Mouse (Mus musculus): Measurements from ENCODE around the gene Dock3. TPM values are rescaled to one million over a fixed set of nuclear protein-coding genes. Genes with fewer than 3 reads are reported as not detected.

Gene Dock3
- polyA plus RNA-seq, 1 experiment from 2014 or later: 1.7 TPM

- Histone ChIP-seq H3K27ac (replicated peaks) (no peak overlapping the region), H3K27me3 (replicated peaks; ENCODE audit: low read depth, poor library complexity, severe bottlenecking) (no peaks in the 10 kb centered on the region), H3K9me3 (no peaks in the 10 kb centered on the region), H3K36me3 (replicated peaks) (no peaks in the 10 kb centered on the region), H3K4me1 (peaks cover 9% of the 10 kb centered on the region), H3K4me3 (no peak overlapping the region)
- WGBS: 90% methylated on average over 6 of the region's 6 CpGs
- no peak for DNase-seq (ENCODE audit: low spot score)
These were observed 316.8 kb downstream of the Dock3 start for GRCm38 (mm10) chr9:106914878-106915277.

GRCm38 (mm10) chr9:106913759-106914158, 317.9 kb downstream of the Dock3 start:
- Histone ChIP-seq H3K4me3 (no peak overlapping the region), H3K9me3 (no peaks in the 10 kb centered on the region), H3K4me1 (peaks cover 15% of the 10 kb centered on the region), H3K27me3 (replicated peaks; ENCODE audit: low read depth, poor library complexity, severe bottlenecking) (no peaks in the 10 kb centered on the region), H3K36me3 (replicated peaks) (no peaks in the 10 kb centered on the region), H3K27ac (replicated peaks) (no peak overlapping the region)
- no peak for DNase-seq (ENCODE audit: low spot score)
- 26% methylated on average over 1 of the region's 1 CpGs for WGBS

- Histone ChIP-seq H3K27ac (replicated peaks) (0 out of 2 replicates have a peak overlapping the region, but pooled peaks have one; percentile 19), H3K36me3 (replicated peaks) (no peaks in the 10 kb centered on the region), H3K27me3 (replicated peaks; ENCODE audit: low read depth, poor library complexity, severe bottlenecking) (no peaks in the 10 kb centered on the region), H3K4me1 (peaks cover 18% of the 10 kb centered on the region), H3K9me3 (no peaks in the 10 kb centered on the region), H3K4me3 (no peak overlapping the region)
- DNase-seq (ENCODE audit: low spot score): no peak
- whole genome bisulfite sequencing: 84% methylated on average over 1 of the region's 1 CpGs
These were observed 320.1 kb downstream of the Dock3 start for GRCm38 (mm10) chr9:106911624-106912023.

DNA sequence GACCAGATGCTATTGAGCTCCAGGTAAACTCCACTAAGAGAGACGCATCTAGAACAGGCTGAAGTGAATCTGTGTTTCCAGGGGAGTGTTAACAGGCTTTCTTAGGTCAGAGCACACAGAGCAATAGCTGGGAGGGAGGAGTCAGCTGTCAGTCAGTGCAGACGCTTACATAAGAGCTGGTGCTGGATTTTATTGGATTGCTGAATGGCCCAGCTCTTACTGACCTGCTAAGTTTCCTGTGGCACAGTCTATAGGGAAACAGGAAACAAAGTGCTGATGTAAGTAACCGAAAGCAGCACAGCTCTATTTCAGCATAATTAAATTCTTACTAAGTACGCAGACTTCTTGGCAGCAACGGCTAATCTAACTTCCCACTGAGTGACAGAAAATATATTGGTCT, 323.0 kb downstream of the Dock3 start:
- Histone ChIP-seq H3K36me3 (replicated peaks) (no peaks in the 10 kb centered on the region), H3K27me3 (replicated peaks; ENCODE audit: low read depth, poor library complexity, severe bottlenecking) (no peaks in the 10 kb centered on the region), H3K9me3 (no peaks in the 10 kb centered on the region), H3K4me3 (no peak overlapping the region), H3K27ac (replicated peaks) (no peak overlapping the region), H3K4me1 (peaks cover 18% of the 10 kb centered on the region)
- 55% methylated on average over 5 of the region's 5 CpGs for WGBS
- DNase-seq (ENCODE audit: low spot score): no peak

DNA sequence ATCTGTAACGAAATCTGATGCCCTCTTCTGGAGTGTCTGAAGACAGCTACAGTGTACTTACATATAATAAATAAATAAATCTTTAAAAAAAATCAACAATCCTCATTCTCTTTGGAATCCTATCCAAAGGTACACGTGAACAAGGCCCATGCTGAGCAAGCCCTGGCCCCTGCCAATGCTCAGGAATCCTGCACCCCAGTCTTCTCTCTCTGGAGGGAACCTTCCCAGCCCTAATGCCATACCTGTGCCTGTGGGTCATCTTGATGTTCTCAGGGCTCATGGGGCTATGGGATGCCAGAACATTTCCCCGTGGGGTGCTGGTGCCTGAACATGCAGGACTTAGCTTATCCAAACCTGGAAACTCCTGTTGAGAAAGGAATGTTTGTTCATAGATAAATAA, 323.5 kb downstream of the Dock3 start:
- Histone ChIP-seq H3K4me1 (peaks cover 18% of the 10 kb centered on the region), H3K9me3 (no peaks in the 10 kb centered on the region), H3K27ac (replicated peaks) (no peak overlapping the region), H3K27me3 (replicated peaks; ENCODE audit: low read depth, poor library complexity, severe bottlenecking) (no peaks in the 10 kb centered on the region), H3K4me3 (no peak overlapping the region), H3K36me3 (replicated peaks) (no peaks in the 10 kb centered on the region)
- WGBS: 84% methylated on average over 3 of the region's 3 CpGs
- DNase-seq (ENCODE audit: low spot score): no peak

DNA sequence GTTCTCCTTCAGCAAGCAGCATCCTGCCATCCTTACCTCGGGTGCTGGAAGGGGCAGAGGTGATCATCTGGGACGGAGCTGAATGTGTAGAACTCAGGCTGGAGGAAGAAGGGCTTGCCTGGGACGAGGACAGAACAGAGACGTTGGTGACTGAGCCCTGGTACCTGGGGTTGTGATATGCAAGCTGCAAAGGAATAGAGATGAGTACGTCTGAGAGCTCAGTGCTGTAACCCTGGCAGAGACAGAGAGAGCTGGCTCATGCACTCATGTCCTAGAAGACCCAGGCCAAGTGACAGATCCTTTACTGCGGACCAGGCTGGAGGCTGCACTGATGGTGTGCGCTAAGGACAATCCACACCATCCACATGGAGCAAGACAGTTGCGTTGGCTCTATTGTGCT, 325.1 kb downstream of the Dock3 start:
- Histone ChIP-seq H3K27me3 (replicated peaks; ENCODE audit: low read depth, poor library complexity, severe bottlenecking) (no peaks in the 10 kb centered on the region), H3K36me3 (replicated peaks) (no peaks in the 10 kb centered on the region), H3K27ac (replicated peaks) (no peak overlapping the region), H3K4me3 (no peak overlapping the region), H3K9me3 (no peaks in the 10 kb centered on the region), H3K4me1 (peaks cover 18% of the 10 kb centered on the region)
- no peak for DNase-seq (ENCODE audit: low spot score)
- WGBS: 86% methylated on average over 8 of the region's 8 CpGs

GRCm38 (mm10) chr9:106903791-106904134, 327.9 kb downstream of the Dock3 start:
- DNase-seq (ENCODE audit: low spot score): no peak
- 9% methylated on average over 1 of the region's 1 CpGs for WGBS
- H3K36me3 ChIP-seq (replicated peaks): no peaks in the 10 kb centered on the region
- H3K9me3 ChIP-seq: no peaks in the 10 kb centered on the region
- peaks cover 3% of the 10 kb centered on the region; the same call in 1 of the 2 replicates for H3K4me1 ChIP-seq
- no peak overlapping the region for H3K27ac ChIP-seq (replicated peaks)
- H3K4me3 ChIP-seq: no peak overlapping the region
- no peaks in the 10 kb centered on the region for H3K27me3 ChIP-seq (replicated peaks; ENCODE audit: low read depth, poor library complexity, severe bottlenecking)

GRCm38 (mm10) chr9:106903099-106903790, 328.5 kb downstream of the Dock3 start:
- no peaks in the 10 kb centered on the region for H3K4me1 ChIP-seq
- DNase-seq (ENCODE audit: low spot score): no peak
- H3K27ac ChIP-seq (replicated peaks): no peak overlapping the region
- 78% methylated on average over 4 of the region's 4 CpGs for WGBS
- H3K27me3 ChIP-seq (replicated peaks; ENCODE audit: low read depth, poor library complexity, severe bottlenecking): no peaks in the 10 kb centered on the region
- no peak overlapping the region for H3K4me3 ChIP-seq
- no peaks in the 10 kb centered on the region for H3K9me3 ChIP-seq
- no peaks in the 10 kb centered on the region for H3K36me3 ChIP-seq (replicated peaks)

GRCm38 (mm10) chr9:106901596-106901995, 330.1 kb downstream of the Dock3 start:
- Histone ChIP-seq H3K4me1 (no peaks in the 10 kb centered on the region), H3K9me3 (no peaks in the 10 kb centered on the region), H3K27ac (replicated peaks) (no peak overlapping the region), H3K27me3 (replicated peaks; ENCODE audit: low read depth, poor library complexity, severe bottlenecking) (no peaks in the 10 kb centered on the region), H3K4me3 (no peak overlapping the region), H3K36me3 (replicated peaks) (no peaks in the 10 kb centered on the region)
- no peak for DNase-seq (ENCODE audit: low spot score)
- WGBS: 93% methylated on average over 7 of the region's 7 CpGs

DNA sequence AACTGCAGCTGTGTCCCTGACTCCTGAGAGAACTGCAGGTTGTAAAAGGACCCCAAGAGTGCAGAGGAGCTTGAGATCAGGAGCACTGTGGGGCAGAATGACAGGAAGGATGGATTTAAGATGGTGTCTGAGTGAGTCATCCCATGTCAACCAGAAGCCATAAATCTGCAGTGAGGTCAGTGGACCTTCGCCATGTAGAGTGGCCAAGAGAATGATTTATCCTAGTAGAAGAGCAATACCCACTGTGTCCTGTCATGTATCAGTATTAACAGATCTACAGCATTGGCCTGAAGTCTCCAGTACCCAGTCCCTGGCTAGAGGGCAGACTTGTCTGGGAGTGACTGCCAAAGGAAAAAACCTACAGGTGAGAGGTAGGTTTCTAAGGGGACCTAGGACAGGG, 332.8 kb downstream of the Dock3 start:
- H3K27ac ChIP-seq (replicated peaks): no peak overlapping the region
- H3K4me3 ChIP-seq: no peak overlapping the region
- 86% methylated on average over 1 of the region's 1 CpGs for WGBS
- no peaks in the 10 kb centered on the region for H3K27me3 ChIP-seq (replicated peaks; ENCODE audit: low read depth, poor library complexity, severe bottlenecking)
- H3K4me1 ChIP-seq: no peaks in the 10 kb centered on the region
- H3K36me3 ChIP-seq (replicated peaks): no peaks in the 10 kb centered on the region
- DNase-seq (ENCODE audit: low spot score): no peak
- no peaks in the 10 kb centered on the region for H3K9me3 ChIP-seq

- Histone ChIP-seq H3K27ac (replicated peaks) (no peak overlapping the region), H3K4me3 (peak overlapping the region; percentile 83), H3K27me3 (replicated peaks; ENCODE audit: low read depth, poor library complexity, severe bottlenecking) (no peaks in the 10 kb centered on the region), H3K4me1 (peaks cover 37% of the 10 kb centered on the region), H3K9me3 (no peaks in the 10 kb centered on the region), H3K36me3 (replicated peaks) (peaks cover 25% of the 10 kb centered on the region)
- 59% methylated on average over 3 of the region's 3 CpGs for WGBS
- DNase-seq (ENCODE audit: low spot score): no peak
These were observed 338.4 kb downstream of the Dock3 start for GRCm38 (mm10) chr9:106893327-106893726.

DNA sequence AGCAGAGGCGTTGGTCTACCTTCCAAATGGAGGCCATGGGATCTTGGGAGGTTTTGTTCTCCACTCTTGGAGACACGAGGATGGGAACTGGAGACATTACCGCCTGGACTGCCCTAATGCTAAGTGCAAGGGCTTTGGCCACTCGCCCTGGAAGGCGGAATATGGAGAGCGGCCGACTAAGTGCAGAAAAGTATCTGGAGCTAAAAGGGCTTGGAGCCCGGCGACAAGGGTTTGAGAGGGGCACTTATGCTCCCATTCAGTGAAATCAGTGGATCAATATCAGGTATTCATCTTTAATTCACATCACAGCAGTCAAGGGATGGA, 339.2 kb downstream of the Dock3 start:
- H3K4me1 ChIP-seq: peaks cover 46% of the 10 kb centered on the region

DNA sequence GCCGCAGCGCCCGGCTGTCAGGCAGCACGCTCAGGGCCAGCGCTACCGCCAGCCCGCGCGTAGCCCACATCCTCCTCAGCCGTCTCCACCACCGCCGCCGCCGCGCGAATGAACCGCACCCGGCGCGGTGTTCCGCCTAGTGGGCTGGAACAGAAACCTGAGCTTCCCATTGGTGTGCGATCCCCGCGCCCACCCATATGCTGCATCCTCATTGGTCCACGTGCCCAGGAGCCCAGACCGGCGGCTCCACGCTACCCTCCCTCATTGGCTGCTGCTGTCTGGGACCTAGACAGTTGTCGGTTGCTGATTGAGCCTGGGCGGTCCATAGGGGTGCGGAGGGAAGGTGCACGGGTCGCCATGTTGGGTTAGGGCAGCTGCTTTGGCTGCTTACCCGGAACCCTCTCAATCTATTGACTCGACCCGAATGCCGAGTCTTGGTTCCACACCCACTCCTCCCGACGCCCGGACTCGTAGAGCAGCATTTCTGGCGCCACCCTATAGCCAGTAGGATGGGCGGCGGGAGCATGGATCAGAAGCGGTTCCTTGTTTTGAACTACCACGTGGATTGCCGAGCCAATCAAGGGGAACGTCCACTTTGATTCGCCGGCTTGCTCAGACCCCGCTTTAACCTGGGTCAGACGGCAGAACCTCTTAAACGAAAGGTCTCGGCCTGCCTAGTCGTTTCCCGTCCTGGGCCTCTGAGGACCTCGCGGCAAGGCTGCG, 339.7 kb downstream of the Dock3 start, which contains the start of gene Manf:
Gene Manf, minus strand, starts transcription at position 151 of the 723 bp plus-strand sequence.
- H3K4me1 ChIP-seq: peaks cover 49% of the 10 kb centered on the region
- under 1% methylated on average over 59 of the region's 59 CpGs for WGBS
- peak within 1 kb of the TSS; percentile 94 for H3K27ac ChIP-seq (replicated peaks)
- DNase-seq (ENCODE audit: low spot score): peak; percentile 98
- peak within 1 kb of the TSS; percentile 83 for H3K4me3 ChIP-seq
- H3K36me3 ChIP-seq (replicated peaks): peaks cover 36% of the 10 kb centered on the region
- no peaks in the 10 kb centered on the region for H3K27me3 ChIP-seq (replicated peaks; ENCODE audit: low read depth, poor library complexity, severe bottlenecking)
- H3K9me3 ChIP-seq: no peaks in the 10 kb centered on the region

More for the DNA sequence above, 339.2 kb downstream of the Dock3 start:
- Histone ChIP-seq H3K4me3 (peak overlapping the region; percentile 83), H3K27me3 (replicated peaks; ENCODE audit: low read depth, poor library complexity, severe bottlenecking) (no peaks in the 10 kb centered on the region), H3K27ac (replicated peaks) (peak overlapping the region; percentile 94), H3K36me3 (replicated peaks) (peaks cover 33% of the 10 kb centered on the region), H3K9me3 (no peaks in the 10 kb centered on the region)
- no peak for DNase-seq (ENCODE audit: low spot score)
- under 1% methylated on average over 9 of the region's 9 CpGs for WGBS

Data from embryonic facial prominence, embryonic 10.5 days (tissue).